Mouse (Mus musculus): ENCODE data around the gene Zfp488. TPM values are rescaled to one million over a fixed set of nuclear protein-coding genes. Genes with fewer than 3 reads are reported as not detected.

Gene Zfp488
- polyA plus RNA-seq (2016; fragmentation: Nextera tagmentation; extraction: Ambion mirVana) = 0.06 and 0.11 TPM in 2 replicates

- Histone ChIP-seq H3K36me3 (replicated peaks) (no peaks in the 10 kb centered on the region), H3K27me3 (ENCODE audit: poor library complexity, severe bottlenecking) (peaks cover 36% of the 10 kb centered on the region), H3K9me3 (no peaks in the 10 kb centered on the region), H3K4me3 (peak within 1 kb of the TSS; percentile 56), H3K4me1 (peaks cover 17% of the 10 kb centered on the region), H3K27ac (peak within 1 kb of the TSS; percentile 36; the same call in 1 of the 2 replicates)
- DNase-seq (ENCODE audit: extremely low spot score, low spot score) = peak; percentile 44
- 4% methylated on average over 25 of the region's 25 CpGs for WGBS
These were observed at the start of gene Zfp488 for GRCm38 (mm10) chr14:33978604-33979059. Gene Zfp488 (minus strand): TSS chr14:33978764.

DNA sequence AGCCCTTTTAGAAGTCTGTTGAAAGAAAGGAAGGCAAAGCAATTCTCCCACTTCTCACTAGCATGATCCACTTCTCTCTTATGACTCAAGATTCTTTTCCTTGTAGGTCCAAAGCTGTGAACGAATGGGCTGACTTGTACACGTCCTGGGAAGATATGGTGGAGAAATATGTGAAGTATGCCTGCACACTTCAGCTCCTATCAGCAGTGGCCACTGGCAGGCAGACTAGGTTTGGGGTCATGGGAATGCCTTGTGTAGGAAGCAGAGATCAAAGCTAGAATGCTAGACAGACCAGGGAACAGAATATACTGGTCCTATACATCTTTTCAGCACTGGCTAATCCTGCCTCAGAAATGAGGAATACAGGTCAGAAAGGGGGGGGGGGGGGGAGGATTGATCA, 48.1 kb upstream of the Zfp488 start:
- H3K9me3 ChIP-seq = peaks cover 7% of the 10 kb centered on the region; the same call in 1 of the 2 replicates
- 84% methylated on average over 2 of the region's 2 CpGs for WGBS
- no peak for DNase-seq (ENCODE audit: extremely low spot score, low spot score)
- H3K4me3 ChIP-seq = no peak overlapping the region
- no peaks in the 10 kb centered on the region for H3K4me1 ChIP-seq
- no peaks in the 10 kb centered on the region for H3K36me3 ChIP-seq (replicated peaks)
- no peaks in the 10 kb centered on the region for H3K27me3 ChIP-seq (ENCODE audit: poor library complexity, severe bottlenecking)
- H3K27ac ChIP-seq = no peak overlapping the region

DNA sequence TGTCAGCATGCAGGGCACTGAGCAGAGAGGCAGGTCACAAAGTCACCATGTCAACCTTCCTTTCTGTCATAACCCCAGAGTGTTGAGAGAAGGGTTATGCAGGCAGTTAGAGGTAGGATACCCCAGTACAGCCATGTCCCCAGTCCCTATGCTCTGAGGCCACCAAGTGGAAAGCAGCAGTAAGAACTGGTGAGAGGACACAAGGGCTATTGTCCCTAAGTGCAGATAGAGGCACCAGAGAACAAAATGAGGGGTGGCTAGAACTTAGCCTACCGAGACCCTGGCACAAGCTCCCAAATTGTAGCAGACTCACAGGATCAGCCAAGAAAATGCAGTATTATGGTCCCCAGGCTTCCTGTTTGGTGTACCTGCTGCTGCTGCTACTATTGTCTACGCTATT, 38.4 kb upstream of the Zfp488 start:
- DNase-seq (ENCODE audit: extremely low spot score, low spot score) = no peak
- Histone ChIP-seq H3K9me3 (no peaks in the 10 kb centered on the region), H3K36me3 (replicated peaks) (no peaks in the 10 kb centered on the region), H3K27me3 (ENCODE audit: poor library complexity, severe bottlenecking) (no peaks in the 10 kb centered on the region), H3K27ac (no peak overlapping the region), H3K4me3 (no peak overlapping the region), H3K4me1 (no peaks in the 10 kb centered on the region)
- WGBS = 88% methylated on average over 2 of the region's 2 CpGs

DNA sequence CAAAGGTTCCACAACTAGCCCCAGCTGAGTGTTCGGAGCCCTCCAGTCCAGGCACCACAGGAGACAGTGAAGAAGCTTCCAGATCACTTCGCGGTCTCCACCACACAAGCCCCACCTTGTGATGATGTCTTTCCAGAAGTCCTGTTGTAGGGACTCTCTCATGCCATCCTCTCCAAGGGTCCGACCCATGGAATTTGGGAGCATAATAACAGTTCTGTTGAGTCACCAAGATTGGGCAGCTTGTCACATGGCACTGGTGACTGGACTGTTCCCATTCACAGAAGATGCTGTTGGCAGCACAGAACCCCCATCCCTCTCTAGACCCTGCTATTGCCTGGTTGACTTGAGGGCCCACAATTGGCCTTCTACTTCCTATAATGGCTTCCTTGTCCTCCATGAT, 37.8 kb upstream of the Zfp488 start, which contains the start of gene Gm5460:
Gm5460 (plus strand) TSS at position 378 of the 400 bp plus-strand sequence.
- H3K9me3 ChIP-seq = no peaks in the 10 kb centered on the region
- no peak within 1 kb of the TSS for H3K4me3 ChIP-seq
- no peaks in the 10 kb centered on the region for H3K4me1 ChIP-seq
- WGBS = 96% methylated on average over 4 of the region's 4 CpGs
- no peaks in the 10 kb centered on the region for H3K36me3 ChIP-seq (replicated peaks)
- no peak within 1 kb of the TSS for H3K27ac ChIP-seq
- no peak for DNase-seq (ENCODE audit: extremely low spot score, low spot score)
- H3K27me3 ChIP-seq (ENCODE audit: poor library complexity, severe bottlenecking) = no peaks in the 10 kb centered on the region

DNA sequence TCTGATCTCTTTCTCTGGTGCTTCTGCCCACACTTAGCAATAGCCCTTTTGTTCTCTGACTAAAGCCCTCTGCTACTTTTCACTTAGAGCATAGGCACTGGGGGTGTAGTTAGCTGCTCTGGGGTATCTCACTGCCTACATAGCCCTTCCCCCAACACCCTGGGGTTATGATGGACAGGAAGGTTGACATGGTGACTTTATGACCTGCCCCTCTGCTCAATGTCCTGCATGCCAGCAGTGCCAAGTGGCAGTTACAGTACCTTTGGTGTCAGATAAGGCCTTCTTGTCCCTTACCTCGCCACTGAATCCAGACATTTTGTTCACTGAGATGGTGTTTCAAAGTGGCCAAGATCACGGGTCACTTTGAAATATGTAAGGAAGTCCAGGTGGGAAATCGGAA, 36.5 kb upstream of the Zfp488 start, which contains the start of gene Gm30083:
Gm30083 (minus strand) TSS at position 120 of the 400 bp plus-strand sequence.
- H3K27ac ChIP-seq = no peak within 1 kb of the TSS
- H3K4me1 ChIP-seq = no peaks in the 10 kb centered on the region
- DNase-seq (ENCODE audit: extremely low spot score, low spot score) = no peak
- no peak within 1 kb of the TSS for H3K4me3 ChIP-seq
- H3K36me3 ChIP-seq (replicated peaks) = no peaks in the 10 kb centered on the region
- 0 out of 2 replicates have a peak, but pooled peaks cover 3% of the 10 kb centered on the region for H3K9me3 ChIP-seq
- no peaks in the 10 kb centered on the region for H3K27me3 ChIP-seq (ENCODE audit: poor library complexity, severe bottlenecking)
- WGBS = 88% methylated on average over 3 of the region's 3 CpGs

DNA sequence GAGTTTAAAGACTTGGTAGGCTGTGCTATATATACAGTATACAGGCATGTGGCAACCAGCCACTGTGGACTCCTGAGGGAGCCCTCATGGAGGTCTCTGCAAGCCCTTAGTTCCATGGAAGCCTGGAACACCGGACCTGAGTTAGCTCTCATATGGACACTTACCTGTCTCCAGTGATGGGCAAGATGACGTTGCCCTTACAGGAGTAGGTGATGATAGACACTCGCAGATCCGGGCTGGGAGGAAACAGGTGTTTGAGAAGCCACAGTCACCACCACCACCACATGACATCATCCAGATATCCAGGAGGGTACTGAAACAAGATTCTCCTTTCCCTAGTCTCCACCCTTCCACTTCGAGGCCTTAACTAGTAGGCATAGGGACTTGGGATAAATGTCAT, 23.8 kb upstream of the Zfp488 start:
- WGBS = 91% methylated on average over 5 of the region's 5 CpGs
- H3K36me3 ChIP-seq (replicated peaks) = no peaks in the 10 kb centered on the region
- H3K27me3 ChIP-seq (ENCODE audit: poor library complexity, severe bottlenecking) = no peaks in the 10 kb centered on the region
- no peak for DNase-seq (ENCODE audit: extremely low spot score, low spot score)
- no peaks in the 10 kb centered on the region for H3K9me3 ChIP-seq
- H3K4me1 ChIP-seq = no peaks in the 10 kb centered on the region
- H3K27ac ChIP-seq = no peak overlapping the region
- H3K4me3 ChIP-seq = no peak overlapping the region

GRCm38 (mm10) chr14:34001445-34001844, 22.9 kb upstream of the Zfp488 start:
- Histone ChIP-seq H3K4me1 (no peaks in the 10 kb centered on the region), H3K36me3 (replicated peaks) (no peaks in the 10 kb centered on the region), H3K4me3 (no peak overlapping the region), H3K9me3 (no peaks in the 10 kb centered on the region), H3K27me3 (ENCODE audit: poor library complexity, severe bottlenecking) (no peaks in the 10 kb centered on the region), H3K27ac (no peak overlapping the region)
- DNase-seq (ENCODE audit: extremely low spot score, low spot score) = no peak

GRCm38 (mm10) chr14:34000076-34000475, 21.5 kb upstream of the Zfp488 start:
- H3K9me3 ChIP-seq = no peaks in the 10 kb centered on the region
- H3K36me3 ChIP-seq (replicated peaks) = no peaks in the 10 kb centered on the region
- DNase-seq (ENCODE audit: extremely low spot score, low spot score) = no peak
- H3K4me1 ChIP-seq = no peaks in the 10 kb centered on the region
- no peak overlapping the region for H3K4me3 ChIP-seq
- no peak overlapping the region for H3K27ac ChIP-seq
- H3K27me3 ChIP-seq (ENCODE audit: poor library complexity, severe bottlenecking) = no peaks in the 10 kb centered on the region

DNA sequence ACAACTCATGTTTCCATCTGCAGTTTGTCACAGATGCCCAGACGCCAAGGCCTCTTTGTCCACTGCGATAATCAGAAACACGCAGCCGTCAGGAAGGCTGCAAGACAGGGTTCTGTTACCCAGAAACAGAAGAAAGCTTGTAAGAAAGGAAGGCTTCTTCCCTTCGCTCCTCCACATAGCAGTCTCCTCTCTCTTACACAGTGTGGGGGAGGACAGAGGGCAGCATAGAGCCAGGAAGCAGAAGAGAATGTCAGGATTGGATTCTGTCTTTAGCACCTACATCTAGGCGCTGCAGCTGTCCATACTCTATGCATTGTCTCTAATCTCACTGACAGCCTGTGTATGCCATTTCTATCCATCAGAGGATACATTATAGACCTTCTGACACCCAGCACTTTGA, 18.9 kb upstream of the Zfp488 start:
- Histone ChIP-seq H3K9me3 (no peaks in the 10 kb centered on the region), H3K27me3 (ENCODE audit: poor library complexity, severe bottlenecking) (no peaks in the 10 kb centered on the region), H3K4me3 (no peak overlapping the region), H3K27ac (no peak overlapping the region), H3K4me1 (no peaks in the 10 kb centered on the region), H3K36me3 (replicated peaks) (no peaks in the 10 kb centered on the region)
- no peak for DNase-seq (ENCODE audit: extremely low spot score, low spot score)
- WGBS = 68% methylated on average over 6 of the region's 6 CpGs

DNA sequence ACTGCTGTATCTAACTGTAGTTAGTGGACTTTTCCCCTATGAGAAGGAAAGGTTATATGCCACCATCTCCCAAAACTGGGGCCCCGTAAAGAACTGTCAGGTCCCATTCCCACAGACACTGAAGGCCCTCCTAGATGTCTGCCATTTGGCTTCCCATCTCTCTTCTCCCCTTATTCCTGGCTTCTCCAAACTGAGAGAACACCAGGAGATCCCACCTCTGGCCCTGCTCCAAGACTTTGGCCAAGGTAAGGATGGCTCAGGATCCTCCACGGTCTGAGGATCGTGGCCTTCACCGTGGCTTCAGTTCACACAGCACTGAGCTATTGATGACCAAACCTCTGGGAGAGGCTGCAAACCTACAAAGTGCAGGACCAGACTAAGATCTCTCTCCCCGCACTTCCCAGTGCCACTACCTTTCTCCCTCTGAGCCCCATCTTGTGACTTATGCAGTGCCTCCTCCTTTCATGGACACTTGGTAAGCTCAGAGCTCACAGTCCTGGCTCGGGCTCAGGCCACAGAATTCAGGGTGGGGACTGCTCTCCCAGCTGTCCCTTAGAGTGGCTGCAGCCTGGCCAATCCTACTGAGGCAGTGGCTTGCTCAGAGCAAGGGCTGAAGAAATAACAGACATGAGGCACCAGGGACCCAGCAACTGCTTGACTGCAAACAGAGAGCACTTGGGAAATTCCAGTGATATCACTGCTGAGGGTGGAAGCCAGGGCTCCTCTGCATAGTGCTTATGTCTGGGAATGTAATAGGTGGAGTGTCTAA, 15.1 kb upstream of the Zfp488 start:
- Histone ChIP-seq H3K4me1 (0 out of 2 replicates have a peak, but pooled peaks cover 5% of the 10 kb centered on the region), H3K27me3 (ENCODE audit: poor library complexity, severe bottlenecking) (no peaks in the 10 kb centered on the region), H3K9me3 (no peaks in the 10 kb centered on the region), H3K36me3 (replicated peaks) (no peaks in the 10 kb centered on the region), H3K27ac (no peak overlapping the region), H3K4me3 (no peak overlapping the region)
- no peak for DNase-seq (ENCODE audit: extremely low spot score, low spot score)
- 91% methylated on average over 6 of the region's 6 CpGs for WGBS

GRCm38 (mm10) chr14:33993051-33993450, 14.5 kb upstream of the Zfp488 start:
- Histone ChIP-seq H3K27ac (no peak overlapping the region), H3K4me3 (no peak overlapping the region), H3K9me3 (no peaks in the 10 kb centered on the region), H3K4me1 (0 out of 2 replicates have a peak, but pooled peaks cover 5% of the 10 kb centered on the region), H3K36me3 (replicated peaks) (no peaks in the 10 kb centered on the region), H3K27me3 (ENCODE audit: poor library complexity, severe bottlenecking) (no peaks in the 10 kb centered on the region)
- WGBS = 95% methylated on average over 9 of the region's 9 CpGs
- no peak for DNase-seq (ENCODE audit: extremely low spot score, low spot score)

DNA sequence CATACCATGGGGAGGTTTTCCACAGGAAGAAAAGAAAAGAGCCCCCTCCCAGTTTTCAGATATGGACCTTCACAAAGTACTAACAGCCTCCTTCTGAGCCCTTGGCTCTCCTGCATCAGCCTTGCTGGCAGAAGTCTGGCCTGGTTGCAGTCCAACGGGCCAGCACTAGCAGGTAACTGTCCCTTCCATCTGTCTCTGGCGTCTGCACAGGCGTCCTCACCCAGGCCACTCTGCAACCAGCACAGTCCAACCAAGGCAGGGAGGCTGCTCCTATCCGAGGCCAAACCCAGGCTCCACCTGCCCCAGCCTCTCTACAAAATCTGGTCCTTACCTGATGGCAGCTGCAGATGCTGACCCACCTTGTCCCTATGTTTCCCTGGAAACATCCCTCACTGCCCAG, 13.4 kb upstream of the Zfp488 start:
- no peak for DNase-seq (ENCODE audit: extremely low spot score, low spot score)
- Histone ChIP-seq H3K4me3 (no peak overlapping the region), H3K4me1 (0 out of 2 replicates have a peak, but pooled peaks cover 5% of the 10 kb centered on the region), H3K27me3 (ENCODE audit: poor library complexity, severe bottlenecking) (no peaks in the 10 kb centered on the region), H3K9me3 (no peaks in the 10 kb centered on the region), H3K27ac (no peak overlapping the region), H3K36me3 (replicated peaks) (no peaks in the 10 kb centered on the region)
- 88% methylated on average over 4 of the region's 4 CpGs for WGBS

DNA sequence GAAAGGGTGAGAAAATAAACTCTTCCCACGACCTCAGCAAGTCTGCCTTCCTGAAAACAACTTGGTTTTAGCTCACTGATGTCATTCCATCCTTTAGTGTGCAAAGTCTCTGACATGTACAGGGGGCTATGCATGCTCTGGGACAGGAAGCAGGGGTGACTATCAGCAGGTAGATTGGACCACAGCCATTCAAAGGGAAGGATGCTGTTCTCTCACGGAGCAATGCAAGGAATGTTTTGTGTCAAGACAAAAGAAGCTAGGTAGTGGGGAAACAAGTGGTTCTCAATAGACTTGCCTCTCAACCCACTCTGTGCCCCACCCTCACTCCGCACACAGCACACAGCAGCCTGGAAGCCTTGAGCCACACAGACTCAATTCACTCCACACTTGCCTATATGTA, 10.6 kb upstream of the Zfp488 start:
- H3K27me3 ChIP-seq (ENCODE audit: poor library complexity, severe bottlenecking) = no peaks in the 10 kb centered on the region
- H3K36me3 ChIP-seq (replicated peaks) = no peaks in the 10 kb centered on the region
- H3K4me3 ChIP-seq = no peak overlapping the region
- 0 out of 2 replicates have a peak, but pooled peaks cover 5% of the 10 kb centered on the region for H3K4me1 ChIP-seq
- no peak for DNase-seq (ENCODE audit: extremely low spot score, low spot score)
- no peaks in the 10 kb centered on the region for H3K9me3 ChIP-seq
- WGBS = 64% methylated on average over 3 of the region's 3 CpGs
- H3K27ac ChIP-seq = no peak overlapping the region

All from forebrain, embryonic 10.5 days (tissue).